Mouse (Mus musculus) A20 (cell line): ENCODE measurements around the gene Zfp609.
"Not testable (repeated sequence)": the region's sequence is repeated elsewhere in the genome, so short reads cannot be mapped to it uniquely, and the experiment has no call there.

Experiments
- DNase-seq: peaks from one replicate; pipeline ENCODE4 v3.0.0-alpha.2; 2011; ENCODE audit warnings: low read depth, low spot score

The Zfp609 gene

DNA sequence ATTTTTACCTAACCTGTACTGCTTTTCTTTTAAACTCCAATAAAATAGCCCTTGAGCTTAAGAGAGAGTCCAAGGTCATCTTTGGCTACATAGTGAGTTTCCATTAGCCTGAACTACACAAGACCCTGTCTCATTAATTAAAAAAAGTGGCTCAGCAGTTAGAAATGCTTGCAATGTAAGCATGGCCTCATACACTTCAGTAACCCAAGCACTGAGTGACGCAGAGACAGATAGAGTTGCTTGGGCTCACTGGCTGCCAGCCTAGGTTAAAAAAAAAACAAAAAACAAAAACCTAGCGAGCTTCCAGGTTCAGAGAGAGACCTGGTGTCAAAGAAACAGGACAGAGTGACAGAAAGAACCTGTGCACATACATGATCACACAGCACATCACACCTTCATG is 14.5 kb downstream of the Zfp609 start:
- no peak for DNase-seq

- DNase-seq, result no peak
Measured at GRCm38 (mm10) chr9:65811784-65812183, 15.6 kb downstream of the Zfp609 start.

DNA sequence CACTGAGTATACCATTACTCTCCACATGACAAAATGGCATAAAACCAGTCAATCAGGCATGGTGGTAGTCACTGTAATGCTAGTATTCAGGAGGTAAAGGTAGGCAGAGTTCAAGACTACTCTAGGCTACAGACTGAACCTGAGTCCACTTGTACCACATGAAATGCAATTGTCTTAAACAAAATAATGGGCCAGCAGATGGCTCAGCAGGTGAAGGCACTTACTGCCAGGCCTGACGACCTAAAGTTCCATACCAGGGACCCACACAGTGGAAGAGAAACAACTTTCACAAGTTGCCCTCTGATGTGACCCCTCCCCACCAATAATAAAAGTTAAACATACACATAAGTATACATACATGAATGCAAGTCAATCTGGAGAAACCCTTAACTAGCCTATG is 19.5 kb downstream of the Zfp609 start:
- no peak for DNase-seq

DNA sequence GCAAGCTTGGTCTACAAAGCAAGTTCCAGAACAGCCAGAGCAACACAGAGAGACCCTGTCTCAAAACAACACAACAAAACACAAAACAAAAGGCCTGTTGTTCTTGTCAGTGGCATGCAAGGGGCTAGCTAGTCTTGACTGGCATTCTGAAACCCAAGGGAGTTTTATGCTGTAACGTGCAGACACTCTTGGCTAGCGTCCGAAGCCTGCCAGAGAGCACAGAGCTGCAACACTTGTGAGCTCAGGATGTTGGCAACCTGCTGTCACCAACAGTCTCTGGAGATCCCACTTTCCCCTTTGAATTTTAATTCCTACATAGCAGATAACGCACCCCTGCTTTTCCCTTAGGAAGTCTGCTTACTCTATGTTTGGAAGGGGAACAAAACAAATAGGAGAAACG is 20.1 kb downstream of the Zfp609 start:
- no peak for DNase-seq

GRCm38 (mm10) chr9:65799770-65800169 is 27.6 kb downstream of the Zfp609 start:
- DNase-seq, result no peak

GRCm38 (mm10) chr9:65795651-65796050 is 31.7 kb downstream of the Zfp609 start:
- DNase-seq, result no peak

- no peak for DNase-seq
Measured at GRCm38 (mm10) chr9:65794313-65794712, 33.1 kb downstream of the Zfp609 start.

GRCm38 (mm10) chr9:65793506-65793905 is 33.9 kb downstream of the Zfp609 start:
- no peak for DNase-seq

DNA sequence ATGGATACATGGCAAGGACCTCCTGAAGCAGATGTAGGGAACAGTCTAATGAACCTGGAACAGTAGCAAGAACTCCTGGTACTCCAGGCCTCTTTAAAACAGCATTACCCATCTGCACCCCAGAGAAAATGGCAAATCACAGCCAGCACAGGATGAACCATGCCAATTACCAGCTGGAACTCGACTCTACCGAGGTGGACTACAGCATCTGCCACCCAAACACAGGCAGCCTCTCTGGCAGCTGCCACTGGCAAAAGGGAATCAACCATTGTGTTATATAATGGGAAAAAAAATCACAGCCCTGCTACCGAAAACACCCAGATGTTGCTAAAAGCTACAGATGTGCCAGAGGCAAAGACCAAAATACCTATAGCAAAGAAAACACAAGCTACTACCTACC is 34.3 kb downstream of the Zfp609 start:
- no peak for DNase-seq

DNA sequence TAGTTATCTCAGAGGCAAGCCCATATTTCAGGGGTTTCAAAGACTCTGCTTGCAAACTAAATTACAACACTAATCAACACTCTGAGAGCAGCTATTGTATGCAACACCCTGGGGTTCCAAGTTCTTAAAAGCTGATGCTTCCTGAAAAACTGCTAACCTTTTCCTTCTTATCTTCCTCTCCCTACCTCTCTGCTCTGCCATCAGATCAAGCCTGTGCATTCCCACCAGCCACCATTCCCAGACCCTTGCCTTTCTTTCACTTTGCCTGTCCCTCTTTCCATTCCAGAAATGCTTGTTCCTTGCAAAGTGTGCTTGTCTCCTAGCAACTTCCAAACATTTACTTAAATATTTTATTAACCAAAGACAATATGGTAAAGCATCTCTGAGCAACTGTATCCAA is 35.5 kb downstream of the Zfp609 start:
- DNase-seq, result no peak

GRCm38 (mm10) chr9:65791106-65791505 is 36.3 kb downstream of the Zfp609 start:
- DNase-seq, result no peak

GRCm38 (mm10) chr9:65789788-65790187 is 37.6 kb downstream of the Zfp609 start:
- DNase-seq, result no peak

- no peak for DNase-seq
Measured at GRCm38 (mm10) chr9:65788556-65788955, 38.8 kb downstream of the Zfp609 start.

DNA sequence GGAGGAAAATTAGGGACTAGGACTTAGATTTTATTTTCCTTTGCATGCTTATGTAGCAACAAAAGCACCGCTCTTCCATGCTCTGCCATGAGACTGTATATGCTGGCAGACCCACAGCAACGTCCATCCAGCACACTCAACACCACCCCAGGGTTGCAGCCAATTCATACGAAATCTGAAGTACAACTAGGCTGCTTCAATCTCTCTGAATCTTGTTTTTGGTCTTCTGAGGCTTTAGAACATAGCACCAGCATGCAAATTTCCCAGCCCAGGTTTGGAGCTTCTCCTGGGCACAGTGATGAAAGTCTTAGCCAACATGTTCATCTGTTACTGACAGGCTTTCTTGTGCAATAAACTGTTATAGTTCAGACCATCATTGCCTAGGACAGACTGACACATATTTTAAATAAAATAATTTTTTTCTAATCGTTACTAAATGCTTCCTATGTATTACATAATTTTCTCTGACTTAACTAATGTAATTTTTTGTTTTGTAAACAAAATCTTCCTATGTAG is 39.5 kb downstream of the Zfp609 start:
- DNase-seq, result no peak

- peak; percentile 59 for DNase-seq
Measured at GRCm38 (mm10) chr9:65786885-65787787, 40.2 kb downstream of the Zfp609 start.

- no peak for DNase-seq
Measured at GRCm38 (mm10) chr9:65785772-65786368, 41.5 kb downstream of the Zfp609 start.

DNA sequence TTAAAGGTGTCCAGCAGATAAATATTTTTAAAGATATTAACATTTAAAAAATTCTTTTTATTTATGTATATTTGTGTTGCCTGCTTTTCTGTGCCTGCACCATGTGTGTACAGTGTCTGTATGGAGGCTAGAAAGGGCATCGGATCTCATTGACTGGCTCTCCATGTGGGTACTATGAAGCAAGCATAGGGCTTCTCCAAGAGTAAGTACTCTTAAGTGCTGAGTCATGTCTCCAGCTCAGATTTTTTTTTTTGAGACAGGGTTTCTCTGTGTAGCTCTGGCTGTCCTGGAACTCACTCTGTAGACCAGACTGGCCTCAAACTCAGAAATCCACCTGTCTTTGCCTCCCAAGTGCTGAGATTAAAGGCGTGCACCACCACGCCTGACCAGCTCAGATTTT is 47.7 kb downstream of the Zfp609 start:
- DNase-seq, result not testable (repeated sequence)

GRCm38 (mm10) chr9:65776874-65777432 is 50.4 kb downstream of the Zfp609 start:
- no peak for DNase-seq

DNA sequence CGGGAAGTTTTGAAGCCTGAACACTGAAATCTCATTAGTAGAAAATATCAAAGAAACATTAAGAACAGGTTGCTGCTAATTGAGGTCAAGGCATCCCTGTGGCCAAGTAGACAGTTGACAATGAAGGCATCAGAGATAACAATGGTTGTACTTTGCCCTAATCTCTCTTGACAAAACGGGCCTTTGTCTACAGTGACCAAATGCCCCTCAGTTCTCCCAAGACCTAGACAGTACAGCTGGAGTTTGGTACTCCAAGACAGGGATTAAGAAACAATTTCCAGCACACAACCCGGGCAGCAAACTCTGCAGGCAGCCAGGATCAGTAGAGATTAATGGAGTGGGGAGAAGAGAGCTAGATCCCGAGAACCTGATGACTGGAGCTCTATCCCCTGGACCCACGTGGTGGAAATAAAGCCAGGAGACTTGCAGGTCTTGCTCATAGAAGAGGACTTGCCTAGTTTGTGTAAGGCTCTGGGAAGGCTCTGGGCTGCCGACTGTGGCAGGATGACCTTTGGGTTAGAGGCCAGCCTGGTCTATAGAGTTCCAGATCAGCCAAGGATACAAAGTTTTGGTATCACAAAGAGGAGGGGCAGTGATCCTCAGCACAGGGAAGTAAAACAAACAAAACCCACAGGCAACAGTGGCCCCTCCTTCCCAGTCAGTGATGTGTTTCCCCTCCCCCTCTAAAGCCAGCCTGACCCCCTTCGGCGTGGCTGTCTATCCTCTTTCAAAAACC is 51.1 kb downstream of the Zfp609 start:
- no peak for DNase-seq

DNA sequence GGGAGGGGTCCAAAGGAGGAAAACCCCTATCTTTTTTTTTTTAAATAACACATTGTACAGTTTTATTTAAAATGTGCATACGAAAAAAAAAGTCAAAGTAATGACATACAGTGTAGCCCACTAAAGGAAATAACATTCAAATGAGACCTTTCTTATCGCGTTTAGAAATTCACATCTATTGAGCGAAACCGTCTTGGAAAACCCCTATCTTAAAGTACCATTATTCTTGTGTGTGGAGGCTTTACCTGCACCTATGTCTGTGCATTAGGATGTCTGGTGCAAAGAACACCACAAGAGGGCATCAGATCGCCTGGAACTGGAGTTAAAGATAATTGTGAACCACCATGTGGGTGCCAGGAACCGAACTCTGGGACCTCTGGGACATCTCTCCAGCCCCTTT is 53.6 kb downstream of the Zfp609 start:
- DNase-seq, result no peak

DNA sequence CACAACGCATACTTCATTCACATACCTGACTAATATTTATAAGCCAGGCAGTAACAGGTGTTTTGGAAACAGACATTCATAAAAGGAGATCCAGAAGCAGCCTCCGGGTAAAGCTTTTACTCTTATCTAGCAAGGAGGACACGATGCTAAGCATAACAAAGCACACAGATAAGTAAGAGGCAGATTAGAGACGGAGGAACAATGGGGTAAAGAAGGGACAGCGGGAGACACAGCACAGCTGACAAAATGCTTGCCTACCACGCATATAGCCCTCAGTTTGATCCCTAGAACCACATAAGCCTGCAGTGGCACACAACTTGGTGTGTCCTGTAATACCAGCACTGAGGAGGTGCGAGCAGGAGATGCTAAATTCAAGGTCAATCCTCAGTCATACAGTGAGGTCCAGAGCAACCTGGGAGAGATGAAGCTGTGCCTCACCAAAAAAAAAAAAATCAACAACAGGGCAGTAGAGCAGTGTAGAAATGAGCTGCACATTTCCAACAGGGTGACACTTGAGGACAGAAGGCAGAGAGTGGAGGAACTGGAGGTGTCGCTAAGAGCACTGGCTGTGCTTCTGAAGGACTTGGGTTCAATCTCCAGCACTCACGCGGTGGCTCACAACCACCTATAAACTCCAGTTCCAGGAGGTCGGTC is 56.2 kb downstream of the Zfp609 start:
- no peak for DNase-seq
